In genomic region chr1:71887809-71888208, GRCm38 (mm10) we compare ENCODE assay signal across 16 mouse cellular contexts.
A peak's percentile ranks its signal among the peaks of the same experiment; 100 is the strongest.
DNase-seq lines count a peak whose midpoint lies in the region; ATAC-seq and TF ChIP-seq lines count a peak whose summit lies in the region.
"Had no signal": no experiment of that assay in that cellular context is flagged by ENCODE, and none has a peak within 500 bp of the region (broad histone marks: within the 10 kb centered on the region; RNA-seq: fewer than 3 reads in every experiment).

No protein-coding gene starts in this region.

- intact Hi-C loops in gastrocnemius, postnatal 14 days (cut with DNase I; ENCODE audit: low total_unique reads): no loop called here

- no peak overlapping the region for H3K4me2 ChIP-seq in liver, embryonic 15.5 days
- H3K4me2 ChIP-seq: embryonic facial prominence, embryonic 12.5 days; forebrain, embryonic 15.5 days; midbrain, embryonic 11.5 days had no signal

- ATAC-seq in liver, embryonic 15.5 days (ENCODE audit: insufficient read depth): peak; percentile 74
- ATAC-seq: forebrain, embryonic 15.5 days had no signal

- no peaks in the 10 kb centered on the region for H3K79me3 ChIP-seq in C2C12 (ENCODE audit: low read depth)

- no peak for TF ChIP-seq POLR2A in thymus, adult 2 months (IDR thresholded peaks at IDR 0.05; ENCODE audit: control insufficient read depth, extremely low read depth, insufficient read depth, low read length, poor library complexity)

- H3K4me3 ChIP-seq in C2C12 (ENCODE audit: insufficient read depth, poor library complexity, severe bottlenecking): no peak overlapping the region
- H3K4me3 ChIP-seq in liver, embryonic 15.5 days (replicated peaks): no peak overlapping the region
- no peak overlapping the region for H3K4me3 ChIP-seq in thymus, adult 2 months (ENCODE audit: control insufficient read depth, insufficient read depth, low read length)
- H3K4me3 ChIP-seq in layer of hippocampus, adult 2 months: no peak overlapping the region
- H3K4me3 ChIP-seq: embryonic facial prominence, embryonic 12.5 days; forebrain, embryonic 15.5 days; heart, adult 2 months had no signal

- no peak overlapping the region for H3K9ac ChIP-seq in liver, embryonic 15.5 days
- H3K9ac ChIP-seq: embryonic facial prominence, embryonic 12.5 days; forebrain, embryonic 15.5 days had no signal

- no peaks in the 10 kb centered on the region for H3K36me3 ChIP-seq in C2C12 (ENCODE audit: control insufficient read depth, insufficient read depth)
- no peaks in the 10 kb centered on the region for H3K36me3 ChIP-seq in liver, embryonic 15.5 days (replicated peaks)
- H3K36me3 ChIP-seq in thymus, adult 2 months (ENCODE audit: control insufficient read depth, insufficient read depth, low read length): no peaks in the 10 kb centered on the region
- H3K36me3 ChIP-seq: embryonic facial prominence, embryonic 12.5 days; forebrain, embryonic 15.5 days had no signal

- H3K79me2 ChIP-seq in C2C12 (ENCODE audit: control insufficient read depth, insufficient read depth): no peaks in the 10 kb centered on the region

- WGBS in liver, embryonic 15.5 days (ENCODE audit: insufficient replicate concordance): 64% methylated on average over 3 of the region's 3 CpGs
- WGBS in thymus, adult 2 months: 95% methylated on average over 3 of the region's 3 CpGs

- H3K27ac ChIP-seq in liver, embryonic 15.5 days (replicated peaks): peak overlapping the region; percentile 76
- no peak overlapping the region for H3K27ac ChIP-seq in thymus, adult 2 months (ENCODE audit: control insufficient read depth, insufficient read depth, low read length)
- no peak overlapping the region for H3K27ac ChIP-seq in layer of hippocampus, adult 2 months
- H3K27ac ChIP-seq: embryonic facial prominence, embryonic 12.5 days; forebrain, embryonic 15.5 days; heart, adult 2 months had no signal

- H3ac ChIP-seq in C2C12 (ENCODE audit: control insufficient read depth, insufficient read length, low read depth): no peak overlapping the region

- DNase-seq in gastrocnemius, adult 18-20 months (ENCODE audit: low spot score): peak; percentile 62
- DNase-seq in gastrocnemius, postnatal 4 days (ENCODE audit: low spot score in 2 of 2): no peak
- DNase-seq in gastrocnemius, postnatal 14 days: peak; percentile 50
- no peak for DNase-seq in thymus, adult 2 months
- DNase-seq in layer of hippocampus, adult 2 months (ENCODE audit: low spot score in 2 of 2): no peak
- no peak for DNase-seq in right cerebral cortex, postnatal 25 days
- DNase-seq: adrenal gland, adult 8-10 months; cerebellum, postnatal 10 days; left cerebral cortex, postnatal 4 days; lung, postnatal 10 days had no signal

- no peaks in the 10 kb centered on the region; the same call in 1 of the 2 replicates for H3K4me1 ChIP-seq in liver, embryonic 15.5 days (replicated peaks)
- H3K4me1 ChIP-seq in thymus, adult 2 months (replicated peaks; ENCODE audit: control insufficient read depth, insufficient read depth, low read length): no peaks in the 10 kb centered on the region
- H3K4me1 ChIP-seq: embryonic facial prominence, embryonic 12.5 days; forebrain, embryonic 15.5 days had no signal

- H3K9me3 ChIP-seq in liver, embryonic 15.5 days (replicated peaks): no peaks in the 10 kb centered on the region
- H3K9me3 ChIP-seq: embryonic facial prominence, embryonic 12.5 days; forebrain, embryonic 15.5 days had no signal

- H3K27me3 ChIP-seq in C2C12 (ENCODE audit: control insufficient read depth, insufficient read depth, insufficient read length): no peaks in the 10 kb centered on the region
- no peaks in the 10 kb centered on the region for H3K27me3 ChIP-seq in liver, embryonic 15.5 days
- no peaks in the 10 kb centered on the region for H3K27me3 ChIP-seq in thymus, adult 2 months (ENCODE audit: control insufficient read depth, insufficient read depth, low read length)
- H3K27me3 ChIP-seq: embryonic facial prominence, embryonic 12.5 days; forebrain, embryonic 15.5 days had no signal

- no peak for TF ChIP-seq CTCF in C2C12 (IDR thresholded peaks at IDR 0.05; ENCODE audit: control insufficient read depth, insufficient read depth, insufficient read length)
- no peak for TF ChIP-seq CTCF in thymus, adult 2 months (IDR thresholded peaks at IDR 0.05; ENCODE audit: borderline replicate concordance, control insufficient read depth, extremely low read depth, insufficient read depth, low read length, poor library complexity)
- no peak for TF ChIP-seq CTCF in layer of hippocampus, adult 2 months (conservative IDR thresholded peaks at IDR 0.05)

TF ChIP-seq in C2C12, 6 proteins besides CTCF, POLR2A, EP300 and RAD21:
- TF ChIP-seq MAX (IDR thresholded peaks at IDR 0.05): peak; percentile 61
- TF ChIP-seq MYOG (IDR thresholded peaks at IDR 0.05; ENCODE audit: control insufficient read depth, extremely low read depth, insufficient read length): no peak
- peak; percentile 68 for TF ChIP-seq FOSL1 (IDR thresholded peaks at IDR 0.05; ENCODE audit: insufficient read depth, low read length, poor library complexity, severe bottlenecking)
- TF ChIP-seq CEBPB (IDR thresholded peaks at IDR 0.05; ENCODE audit: low read depth): peak; percentile 82
- peak; percentile 82 for TF ChIP-seq MYOD1 (IDR thresholded peaks at IDR 0.05; ENCODE audit: control insufficient read depth, insufficient read length, low read depth)
- no peak for TF ChIP-seq USF1 (IDR thresholded peaks at IDR 0.05; ENCODE audit: low read depth)

Comparison
In these comparisons a context has a peak if more than half of its experiments do, and no peak if none do; other contexts are left out.
1. DNase-seq: peak in gastrocnemius, adult 18-20 months (single experiment) and gastrocnemius, postnatal 14 days (single experiment); none in gastrocnemius, postnatal 4 days (0 of 2), thymus, adult 2 months (single experiment), layer of hippocampus, adult 2 months (0 of 2) and right cerebral cortex, postnatal 25 days (single experiment).